Mouse (Mus musculus) cerebellum, postnatal 4 days (tissue): ENCODE data around the gene Sdsl.
A peak's percentile ranks its signal among the peaks of the same experiment; 100 is the strongest.

ENCODE experiments used
- DNase-seq, 2 experiments: peaks; one replicate each; pipeline ENCODE4 v3.0.0; 2022; ENCODE audit warnings: low spot score in 2 of 2, mixed read lengths in 1 of 2

The Sdsl gene

DNA sequence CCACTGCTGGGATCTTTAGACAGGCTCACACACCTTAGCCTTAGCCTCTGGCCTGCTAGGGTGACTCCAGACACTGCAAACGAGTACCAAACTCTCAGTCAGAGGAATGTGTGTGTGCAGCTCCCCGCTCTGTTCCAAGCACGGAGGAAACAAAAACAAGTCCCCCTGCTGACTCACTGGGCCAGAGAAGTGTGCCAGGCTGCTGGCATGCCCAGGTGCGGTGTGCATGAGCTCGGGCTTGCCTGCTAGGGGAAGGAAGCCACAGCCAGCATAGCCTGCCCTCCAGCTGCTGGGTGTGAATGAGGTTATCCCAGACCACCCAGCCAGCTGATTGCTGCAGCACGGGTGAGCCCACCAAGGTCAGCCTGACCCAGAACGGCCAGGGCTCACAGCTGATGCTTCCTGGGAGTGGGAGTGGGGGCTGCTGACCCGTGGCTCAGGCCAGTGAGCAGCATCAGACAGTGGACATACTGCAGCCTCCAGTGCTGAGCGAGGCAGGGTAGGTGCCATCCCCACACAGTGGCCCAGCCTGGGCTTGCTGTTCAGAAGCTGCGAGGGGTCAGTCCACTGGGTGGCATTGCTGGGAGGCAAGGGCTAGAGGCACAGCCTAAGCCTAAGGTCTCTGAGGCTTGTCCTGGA is 22.6 kb upstream of the Sdsl start:
- no peak for DNase-seq

DNA sequence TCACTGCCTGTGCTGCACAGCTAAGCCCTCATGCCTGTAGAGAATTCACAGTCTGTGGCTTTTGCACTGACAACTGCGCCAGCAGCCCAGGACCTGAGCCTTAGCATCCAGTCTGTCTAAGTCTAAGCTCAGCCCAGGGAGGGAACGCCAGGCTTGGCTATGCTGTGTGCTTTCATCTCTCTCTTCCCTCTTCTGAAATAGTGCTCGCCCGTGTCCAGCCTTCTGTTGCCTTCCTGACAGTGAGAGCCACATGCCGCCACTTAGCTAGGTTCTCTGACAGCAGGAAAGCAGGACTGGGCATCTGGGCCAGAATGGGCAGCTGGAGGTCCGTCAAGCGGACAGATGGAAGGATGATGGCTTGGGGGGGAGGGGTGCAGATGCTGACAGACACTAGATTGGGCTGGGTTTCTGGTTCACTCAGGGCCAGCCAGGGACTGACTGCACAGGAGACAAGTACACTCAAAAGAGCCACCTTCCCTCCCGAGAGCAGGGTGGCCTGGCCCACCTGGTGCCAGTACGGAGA is 21.3 kb upstream of the Sdsl start:
- DNase-seq = peak in 1 of 2 experiments; percentile 36

DNA sequence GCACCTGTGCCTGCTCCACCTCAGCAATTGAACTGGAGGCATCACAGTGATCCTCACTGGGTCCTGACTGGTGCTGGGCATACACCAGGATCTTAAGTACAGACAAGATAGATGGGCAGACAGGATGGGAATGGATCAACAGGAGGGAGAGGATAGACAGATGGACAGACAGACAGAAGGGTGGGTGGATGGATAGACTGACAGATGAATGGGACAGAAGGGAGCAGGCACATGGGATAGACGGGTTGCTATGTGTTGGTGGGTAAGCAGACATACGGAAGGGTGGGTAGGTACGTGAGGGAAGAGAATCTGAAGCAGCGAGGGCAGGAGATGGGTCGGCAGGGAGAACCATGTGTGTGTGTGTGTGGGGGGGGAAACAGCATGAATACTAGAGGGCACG is 20.8 kb upstream of the Sdsl start:
- DNase-seq = no peak

DNA sequence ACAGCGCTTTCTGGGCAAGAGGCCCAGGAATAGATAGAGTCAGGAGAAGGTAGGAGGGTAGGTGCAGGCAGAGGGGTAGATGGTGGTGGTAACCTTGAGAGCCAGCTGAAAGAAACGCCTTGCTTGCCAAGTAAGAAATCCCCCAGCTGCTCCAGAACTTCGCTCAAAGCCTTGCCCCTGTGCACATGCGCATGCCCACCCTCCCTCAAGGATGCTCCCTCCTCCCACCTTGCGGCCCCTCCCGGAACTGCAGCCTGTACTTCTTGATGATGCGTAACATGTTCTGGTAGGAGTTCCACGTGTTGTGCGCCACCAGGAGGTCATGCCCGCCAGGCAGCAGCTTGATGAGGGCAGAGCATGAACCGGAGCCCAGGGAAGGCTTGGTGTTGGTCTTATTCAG is 19.8 kb upstream of the Sdsl start:
- peak in 1 of 2 experiments; percentile 56 for DNase-seq

DNA sequence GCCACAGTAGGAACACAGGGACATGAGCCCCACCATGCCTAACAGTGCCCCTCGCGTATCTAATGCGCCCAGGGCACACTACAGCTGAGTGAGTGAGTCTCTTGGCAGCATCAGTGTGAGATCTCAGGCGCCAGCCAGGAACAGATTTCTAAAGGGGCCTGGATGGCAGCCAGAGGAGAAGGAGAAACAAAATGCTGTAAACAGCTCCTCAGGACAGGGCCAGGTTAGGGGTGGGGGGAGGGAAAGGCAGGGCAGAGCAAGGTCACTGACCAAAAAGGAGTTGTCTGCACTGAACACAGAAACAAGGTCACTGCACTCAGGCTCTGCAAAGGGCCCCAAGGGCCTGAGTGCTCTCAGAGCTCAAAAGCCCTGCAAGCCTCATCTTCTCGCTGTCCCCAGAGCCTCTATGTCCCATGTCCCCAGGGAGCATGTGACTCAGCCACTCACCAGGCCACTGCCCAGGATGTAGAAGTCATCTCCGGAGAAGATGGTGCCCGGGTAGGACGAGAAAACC is 18.1 kb upstream of the Sdsl start:
- DNase-seq = peak in 1 of 2 experiments; percentile 46

- DNase-seq = no peak
Observed at GRCm38 (mm10) chr5:120487844-120488243, 15.2 kb upstream of the Sdsl start.

GRCm38 (mm10) chr5:120483399-120483798 is 10.8 kb upstream of the Sdsl start:
- no peak for DNase-seq

DNA sequence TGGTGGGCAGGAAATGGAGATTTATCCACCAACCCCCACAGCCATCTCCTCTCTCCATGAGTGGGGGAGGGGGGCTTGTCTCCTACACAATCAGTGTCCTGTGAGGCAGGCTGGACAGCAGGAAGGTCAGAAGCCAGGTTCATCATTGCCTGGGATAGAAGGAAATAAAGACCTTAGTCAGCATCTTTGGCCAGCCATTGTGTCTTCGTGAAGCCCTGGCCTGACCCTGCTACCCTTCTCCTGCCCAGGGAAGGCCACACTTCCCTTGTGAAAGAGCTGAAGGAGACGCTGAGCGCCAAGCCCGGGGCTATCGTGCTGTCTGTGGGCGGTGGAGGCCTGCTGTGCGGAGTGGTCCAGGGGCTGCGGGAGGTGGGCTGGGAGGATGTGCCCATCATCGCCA is 8.6 kb upstream of the Sdsl start:
- DNase-seq = no peak

GRCm38 (mm10) chr5:120479538-120479937 is 6.9 kb upstream of the Sdsl start:
- no peak for DNase-seq

GRCm38 (mm10) chr5:120477993-120478392 is 5.4 kb upstream of the Sdsl start:
- no peak for DNase-seq

GRCm38 (mm10) chr5:120476296-120476695 is 3.7 kb upstream of the Sdsl start, which contains the start of gene Sds:
Sds (plus strand) TSS chr5:120476526.
- DNase-seq = no peak

- DNase-seq = no peak
Observed at GRCm38 (mm10) chr5:120475861-120476260, 3.3 kb upstream of the Sdsl start.

- DNase-seq = no peak
Observed at GRCm38 (mm10) chr5:120473361-120473760, 751 bp upstream of the Sdsl start.

DNA sequence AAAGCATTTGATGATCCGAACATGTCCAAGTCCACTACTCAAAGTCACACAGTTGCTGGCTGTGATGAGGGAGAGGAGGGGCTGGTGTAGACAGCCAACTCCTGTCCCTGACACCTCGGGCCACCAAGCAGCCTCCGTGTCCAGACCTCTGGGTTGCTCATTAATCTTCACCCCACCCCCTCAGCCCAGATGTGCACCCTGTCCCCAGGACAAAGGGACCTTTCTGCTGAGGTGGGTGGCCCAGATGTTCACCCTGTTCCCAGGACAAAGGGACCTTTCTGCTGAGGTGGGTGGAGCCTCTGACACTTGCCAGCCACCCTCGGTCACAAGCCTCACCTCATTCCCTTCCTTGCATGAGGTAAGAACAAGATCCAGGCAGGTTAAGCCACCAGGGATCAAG is 1.1 kb downstream of the Sdsl start:
- no peak for DNase-seq

DNA sequence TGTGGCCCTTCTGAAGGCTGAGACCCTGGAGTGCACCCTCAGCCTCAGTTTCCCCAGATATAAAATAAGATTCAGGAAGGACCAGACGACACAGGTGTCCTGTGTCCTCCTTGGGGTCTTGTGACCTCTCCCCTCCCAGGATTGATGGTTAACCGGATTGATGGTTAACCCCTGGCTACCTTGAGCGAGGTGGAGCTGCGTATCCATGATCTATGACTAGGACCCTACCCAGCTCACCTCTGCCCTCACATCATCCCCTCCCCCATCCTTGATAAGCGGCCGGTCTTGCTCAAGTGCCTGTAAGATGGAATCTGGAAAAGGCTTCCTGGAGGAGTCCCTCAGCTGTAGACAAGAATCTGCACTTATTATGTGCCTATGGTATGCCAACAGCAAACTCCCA is 3.8 kb downstream of the Sdsl start:
- DNase-seq = no peak

DNA sequence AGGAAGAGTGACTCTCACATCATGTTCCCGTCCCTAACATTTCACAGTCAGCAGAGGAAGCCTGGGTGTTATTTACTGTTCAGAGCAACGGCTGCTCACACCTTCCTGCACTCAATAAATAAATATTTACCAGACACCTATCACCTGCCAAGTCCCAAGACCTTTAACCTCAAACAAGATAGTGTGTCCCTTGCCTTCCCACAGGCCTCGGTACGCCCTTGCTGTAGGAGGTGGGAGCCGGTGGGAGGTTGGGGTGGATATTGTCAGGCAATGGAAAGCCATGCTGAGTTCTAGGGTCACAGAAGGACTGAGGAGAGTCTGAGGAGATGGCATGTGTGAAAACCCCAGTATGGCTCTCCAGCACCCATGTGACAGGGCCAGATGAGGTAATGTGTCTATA is 4.3 kb downstream of the Sdsl start:
- DNase-seq = no peak

GRCm38 (mm10) chr5:120467026-120467425 is 5.6 kb downstream of the Sdsl start:
- DNase-seq = no peak

GRCm38 (mm10) chr5:120465860-120466259 is 6.8 kb downstream of the Sdsl start:
- no peak for DNase-seq

DNA sequence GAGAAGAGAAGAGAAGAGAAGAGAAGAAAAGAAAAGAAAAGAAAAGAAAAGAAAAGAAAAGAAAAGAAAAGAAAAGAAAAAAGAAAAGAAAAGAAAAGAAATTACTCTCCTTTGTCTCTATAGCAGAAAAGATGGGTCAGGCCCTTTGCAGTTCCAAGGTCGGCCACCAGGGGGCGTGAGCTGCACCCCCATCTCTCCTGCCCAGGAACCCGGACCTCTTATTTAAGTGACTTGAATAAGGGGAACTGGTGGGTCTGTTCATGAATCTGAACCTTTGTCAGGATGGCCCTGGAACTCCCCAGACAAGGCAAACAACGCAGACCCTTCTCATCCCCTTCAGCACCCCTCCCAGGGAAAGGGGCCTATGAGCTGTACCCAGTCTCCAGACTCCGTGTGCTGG is 7.5 kb downstream of the Sdsl start:
- DNase-seq = peak in 1 of 2 experiments; percentile 62

GRCm38 (mm10) chr5:120464321-120464720 is 8.3 kb downstream of the Sdsl start:
- peak in 1 of 2 experiments; percentile 59 for DNase-seq

DNA sequence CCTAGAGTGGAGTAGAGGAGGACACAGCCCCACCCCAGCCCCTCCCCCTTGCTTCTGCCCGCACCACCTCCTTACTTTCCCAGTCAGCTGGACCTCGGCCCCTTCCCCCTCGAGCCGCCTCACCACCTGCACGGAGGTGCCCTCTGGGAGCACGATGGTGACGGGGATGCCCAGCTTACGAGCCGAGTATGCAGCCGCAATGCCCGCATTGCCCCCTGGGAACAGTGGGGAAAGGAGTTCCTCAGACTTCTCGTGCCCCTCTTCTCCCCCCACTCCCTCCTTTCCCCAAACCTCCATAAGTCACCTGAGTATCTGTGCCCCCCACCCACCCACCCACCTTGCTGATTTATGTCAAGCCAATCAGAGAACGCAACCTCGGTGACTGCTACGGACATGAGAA is 10.7 kb downstream of the Sdsl start:
- no peak for DNase-seq

DNA sequence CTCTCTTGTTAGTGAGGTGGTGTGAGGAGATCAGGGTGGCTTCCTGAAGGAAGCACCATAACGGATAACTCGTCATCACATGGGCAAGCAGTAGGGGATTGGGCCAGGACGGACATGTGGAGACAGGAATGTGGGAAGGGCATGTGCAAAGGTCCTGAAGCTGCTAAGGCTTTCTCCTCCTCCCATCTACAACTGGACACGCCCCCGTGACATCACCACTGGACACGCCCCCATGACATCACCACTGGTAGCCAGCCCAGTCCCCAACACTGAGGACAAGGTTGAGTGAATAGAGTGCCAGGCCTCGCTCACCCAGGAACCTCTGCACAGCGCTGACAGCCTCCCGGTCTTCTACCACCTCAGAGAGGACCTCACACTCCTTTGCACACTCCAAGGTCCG is 13.5 kb downstream of the Sdsl start:
- no peak for DNase-seq

DNA sequence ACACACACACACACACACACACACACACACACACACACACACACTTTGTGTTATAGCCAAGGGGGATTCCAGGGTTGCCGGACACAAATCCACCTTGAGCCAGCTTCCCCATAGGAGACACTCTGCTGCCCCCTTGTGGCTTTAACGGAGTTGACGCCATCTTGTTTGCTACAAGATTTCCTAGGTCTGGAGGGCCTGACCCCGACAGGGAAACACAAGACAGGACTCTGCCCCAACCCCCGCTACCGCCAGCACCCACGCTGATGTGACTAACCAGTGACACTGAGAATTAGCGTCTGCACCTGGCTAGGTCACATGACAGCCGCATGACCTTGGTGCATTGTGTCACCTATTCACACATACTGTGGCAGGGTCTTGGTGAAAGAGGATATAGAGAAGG is 15.0 kb downstream of the Sdsl start:
- DNase-seq = peak; percentile 66 to 86
